Mouse (Mus musculus) gastrocnemius, adult 8-10 months (tissue): ENCODE results near the gene Rictor. TPM values are rescaled to one million over a fixed set of nuclear protein-coding genes. Genes with fewer than 3 reads are reported as not detected.
"Not testable (repeated sequence)": the region's sequence is repeated elsewhere in the genome, so short reads cannot be mapped to it uniquely, and the experiment has no call there.

ENCODE experiments used
- DNase-seq, 2 experiments: peaks; one replicate each; pipeline ENCODE4 v3.0.0; 2022; ENCODE audit warnings: low spot score in 2 of 2
- total RNA-seq, 4 experiments: library from RNA; stranded (reverse); gene quantifications; 2 replicates each; pipeline ENCODE4 v1.2.4; 2022

Gene Rictor
- total RNA-seq, 4 experiments from 2014 or later: 9.1 to 13.3 (median 10.1) TPM

GRCm38 (mm10) chr15:6733076-6733475, 24.9 kb downstream of the Rictor start:
- DNase-seq: no peak

DNA sequence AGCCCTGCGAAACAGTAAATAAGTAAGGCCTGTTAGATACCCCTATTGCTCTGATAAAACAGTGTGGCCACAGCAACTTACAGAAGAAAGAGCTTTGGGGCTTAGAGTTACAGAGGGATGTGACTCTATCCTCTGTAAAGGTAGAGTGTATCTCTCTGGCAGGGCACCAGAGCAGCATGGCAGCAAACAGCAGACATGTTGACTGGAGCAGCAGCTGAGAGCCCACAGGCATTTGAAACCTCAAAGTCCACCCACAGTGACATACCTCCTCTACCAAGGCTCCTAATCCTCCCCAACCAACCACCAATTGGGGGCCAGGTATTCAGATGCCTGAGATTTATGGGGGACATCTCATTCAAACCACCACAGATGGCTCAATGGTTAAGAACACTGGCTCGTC, 31.0 kb downstream of the Rictor start:
- DNase-seq: no peak

GRCm38 (mm10) chr15:6742337-6743025, 34.3 kb downstream of the Rictor start:
- DNase-seq: peak in 1 of 2 experiments; percentile 21

- DNase-seq: no peak
Observed at GRCm38 (mm10) chr15:6743723-6744122, 35.5 kb downstream of the Rictor start.

DNA sequence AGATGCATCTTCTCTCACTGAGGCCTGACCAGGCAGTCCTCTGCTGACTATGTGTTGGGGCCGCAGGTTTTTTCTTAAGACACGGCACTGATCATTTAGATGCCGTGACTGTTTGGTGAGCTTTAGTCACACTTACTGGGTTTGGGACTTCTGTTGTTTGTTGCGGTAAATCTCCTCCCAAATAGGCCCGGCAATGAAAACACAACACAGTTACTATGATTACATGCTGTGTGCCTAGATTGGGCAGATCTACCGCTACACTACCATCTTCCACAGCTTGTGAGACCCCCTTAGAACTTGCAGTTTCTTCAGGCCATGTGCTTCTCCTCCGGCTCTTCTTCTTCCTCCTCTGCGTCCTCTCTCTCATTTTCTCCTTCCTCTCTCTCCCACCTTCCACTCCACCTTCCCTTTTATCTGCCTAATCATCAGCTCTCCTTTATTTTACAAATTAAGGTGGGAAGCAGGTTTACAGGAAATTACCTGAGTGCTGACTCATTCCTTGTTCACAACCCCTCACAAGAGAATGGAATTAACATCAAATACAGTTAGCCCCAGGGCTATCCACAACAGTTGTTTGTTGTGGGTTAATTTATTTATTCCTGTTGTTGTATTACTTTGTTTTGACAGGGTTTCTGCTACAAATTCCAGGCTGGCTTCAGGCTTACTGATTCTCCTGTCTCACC, 38.3 kb downstream of the Rictor start:
- not testable (repeated sequence) for DNase-seq

DNA sequence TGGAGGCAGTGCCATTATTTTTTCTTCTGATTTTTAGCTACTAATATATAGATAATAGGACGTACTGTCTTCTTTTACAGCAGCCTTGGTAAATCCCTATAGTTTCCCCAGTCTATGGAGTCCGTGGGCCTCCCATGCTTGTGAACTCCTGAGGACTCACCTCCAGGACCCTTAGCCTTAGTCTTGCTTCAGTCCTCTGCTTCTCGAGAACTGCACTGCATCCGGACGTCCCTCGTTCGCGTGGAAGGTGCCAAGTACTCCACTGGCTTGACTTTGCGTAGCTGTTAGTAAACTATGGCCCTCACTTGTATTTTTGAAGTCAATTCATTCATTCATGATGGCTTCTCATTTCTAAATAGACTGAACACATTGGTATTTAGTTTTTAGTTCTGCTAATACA, 38.8 kb downstream of the Rictor start:
- no peak for DNase-seq

- DNase-seq: no peak
Observed at GRCm38 (mm10) chr15:6754400-6754799, 46.2 kb downstream of the Rictor start.

DNA sequence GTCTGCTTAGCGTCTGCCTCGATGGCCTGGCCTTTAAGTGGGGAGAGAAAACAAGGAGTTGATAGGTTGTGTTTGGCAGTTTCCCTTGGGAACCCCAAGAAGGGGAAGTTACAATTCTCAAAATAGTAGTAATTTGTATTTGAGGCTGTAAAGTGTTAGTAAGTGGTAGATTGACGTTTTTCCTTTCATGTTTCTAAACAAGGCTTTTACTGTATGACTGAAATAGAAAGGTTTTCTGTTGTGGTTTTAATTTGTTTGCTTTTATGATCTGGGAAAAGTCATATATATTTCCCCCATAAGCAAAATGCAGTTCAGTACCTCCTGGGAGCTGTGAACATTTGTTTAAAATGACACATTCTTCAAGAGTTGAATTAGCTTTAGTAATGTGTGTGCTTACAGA, 64.1 kb downstream of the Rictor start:
- no peak for DNase-seq

DNA sequence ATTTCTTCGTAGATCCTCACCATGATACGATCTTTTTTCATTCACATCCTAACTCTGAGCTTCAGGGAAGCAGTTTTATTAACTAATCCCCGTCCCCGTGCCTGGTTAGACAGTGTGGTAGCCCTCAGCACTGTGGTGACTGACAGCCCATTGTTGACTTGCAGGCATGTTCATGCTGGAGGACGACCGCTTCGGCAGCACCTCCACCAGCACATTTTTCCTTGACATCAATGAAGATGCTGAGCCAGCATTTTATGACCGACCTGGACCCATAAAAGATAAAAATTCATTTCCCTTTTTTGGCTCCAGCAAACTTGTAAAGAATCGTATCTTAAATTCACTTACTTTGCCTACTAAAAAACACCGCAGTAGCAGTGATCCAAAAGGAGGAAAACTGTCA, 78.0 kb downstream of the Rictor start:
- no peak for DNase-seq

- peak; percentile 15 to 28 for DNase-seq
Observed at GRCm38 (mm10) chr15:6787236-6787635, 79.1 kb downstream of the Rictor start.

DNA sequence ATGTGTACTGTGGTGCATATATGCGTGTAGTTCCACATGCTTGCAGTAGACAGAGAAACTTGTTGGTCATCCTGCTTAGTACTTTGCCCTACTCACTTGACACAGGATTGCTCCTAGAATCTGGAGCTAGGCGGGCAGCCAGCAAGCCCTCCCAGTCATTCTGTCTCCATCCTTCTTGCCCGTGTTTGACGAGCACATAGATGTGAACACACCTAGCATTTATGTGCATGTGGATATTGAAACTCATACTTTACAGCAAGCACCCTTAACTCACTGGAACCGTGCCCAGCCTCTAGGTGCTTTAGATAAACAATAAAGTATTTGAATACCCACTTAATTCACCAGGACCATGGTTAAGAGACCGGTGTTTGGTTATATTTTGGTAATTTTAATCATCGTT, 81.8 kb downstream of the Rictor start:
- DNase-seq: no peak

DNA sequence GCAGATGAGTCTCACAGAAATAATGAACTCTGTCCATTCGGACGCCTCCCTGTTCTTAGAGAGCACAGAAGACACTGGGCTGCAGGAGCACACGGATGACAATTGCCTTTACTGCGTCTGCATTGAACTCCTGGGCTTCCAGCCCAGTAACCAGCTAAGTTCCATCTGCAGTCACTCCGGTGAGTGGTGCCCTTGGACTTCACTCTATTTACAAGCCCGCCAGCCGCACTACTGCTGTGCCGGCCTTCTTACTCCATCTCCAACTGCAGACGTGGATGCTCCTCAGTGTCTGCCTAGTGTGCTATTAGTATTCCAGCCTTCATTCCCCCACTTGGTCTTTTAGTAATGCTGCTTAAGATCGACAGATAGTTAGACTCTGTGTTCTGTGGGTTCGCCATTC, 83.5 kb downstream of the Rictor start:
- no peak for DNase-seq

- no peak for DNase-seq
Observed at GRCm38 (mm10) chr15:6792846-6793245, 84.7 kb downstream of the Rictor start.

- DNase-seq: not testable (repeated sequence)
Observed at GRCm38 (mm10) chr15:6801212-6801611, 93.0 kb downstream of the Rictor start.

DNA sequence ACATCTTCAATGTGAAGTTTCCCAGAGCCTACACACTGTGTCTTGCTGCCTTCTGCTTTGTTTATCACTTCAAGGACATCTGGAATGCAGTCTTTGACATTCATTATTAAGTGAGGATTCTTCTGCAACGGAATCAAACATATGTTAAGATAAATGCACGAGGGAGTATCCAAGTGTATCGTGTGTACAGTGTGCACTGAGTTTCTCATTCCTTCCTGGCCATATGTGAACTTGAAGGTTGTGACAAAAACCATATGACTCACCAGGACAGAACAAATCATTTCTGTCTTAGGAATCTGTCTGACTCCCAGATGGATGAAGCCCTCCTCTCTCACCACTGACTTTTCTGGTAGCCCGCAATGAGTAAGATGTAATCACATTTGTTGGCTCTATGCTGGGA, 107.6 kb downstream of the Rictor start:
- no peak for DNase-seq

- no peak for DNase-seq
Observed at GRCm38 (mm10) chr15:6840199-6840598, 132.0 kb downstream of the Rictor start.

GRCm38 (mm10) chr15:6849851-6850250, 141.7 kb downstream of the Rictor start:
- DNase-seq: no peak

Other genes starting within 250 kb of the Rictor start
- gene Fyb, start 185.5 kb upstream of the Rictor start, total RNA-seq: 1 to 10 TPM in 1 of 4 experiments, under 1 TPM in 2, not detected in 1; 0.31 to 1.4 (median 0.43) TPM
- 1 to 10 TPM; 2.9 to 4.6 (median 3.6) TPM for gene Osmr, start 166.6 kb downstream of the Rictor start, total RNA-seq